Mouse (Mus musculus): ENCODE results near the gene Hmcn1.

DNA sequence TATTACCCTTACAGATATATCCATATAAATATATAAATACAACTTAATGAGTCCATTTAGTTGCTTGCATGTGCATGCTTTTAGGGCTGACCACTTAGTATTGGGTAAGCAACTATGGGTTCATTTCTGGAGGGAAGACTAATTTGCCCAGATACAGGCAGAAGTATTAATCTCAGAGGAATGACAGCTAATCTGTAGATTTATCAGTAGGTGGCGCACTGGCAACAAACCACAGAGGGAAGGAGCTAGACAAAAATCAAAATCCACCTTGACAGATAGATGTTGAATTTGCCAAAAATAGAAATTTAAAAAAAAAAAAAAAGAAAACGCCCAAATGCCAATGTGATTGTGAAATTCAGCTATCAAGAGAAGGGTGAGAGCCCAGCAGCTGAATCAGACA is 213.3 kb downstream of the Hmcn1 start:
- TF ChIP-seq CTCF (IDR thresholded peaks at IDR 0.05; ENCODE audit: control insufficient read depth, insufficient read depth, low read length) (no peak), POLR2A (IDR thresholded peaks at IDR 0.05; ENCODE audit: borderline replicate concordance, control insufficient read depth, low read depth, low read length) (no peak)
